Mouse (Mus musculus) neural tube, embryonic 10.5 days (tissue): Measurements from ENCODE around the gene Ambp.

ENCODE experiments used
- DNase-seq: peaks from one replicate; pipeline ENCODE4 v3.0.0-alpha.2; 2017; ENCODE audit warnings: low spot score; ENCODE audit errors: extremely low spot score

Gene Ambp

GRCm38 (mm10) chr4:63154699-63155098 is at the start of gene Ambp:
TSS of gene Ambp (minus strand) at chr4:63154799.
- no peak for DNase-seq

- no peak for DNase-seq
Measured at GRCm38 (mm10) chr4:63203874-63204273, 49.3 kb upstream of the Ambp start.

- no peak for DNase-seq
Measured at GRCm38 (mm10) chr4:63199366-63199765, 44.8 kb upstream of the Ambp start.

GRCm38 (mm10) chr4:63194366-63194765 is 39.8 kb upstream of the Ambp start:
- no peak for DNase-seq

- DNase-seq, result no peak
Measured at GRCm38 (mm10) chr4:63191641-63192040, 37.0 kb upstream of the Ambp start.

GRCm38 (mm10) chr4:63186281-63186870 is 31.8 kb upstream of the Ambp start:
- no peak for DNase-seq

- peak; percentile 55 for DNase-seq
Measured at GRCm38 (mm10) chr4:63181556-63181955, 27.0 kb upstream of the Ambp start.

- DNase-seq, result no peak
Measured at GRCm38 (mm10) chr4:63171969-63172685, 17.5 kb upstream of the Ambp start, which contains the start of gene Kif12. TSS of gene Kif12 (minus strand) at chr4:63172131.

- no peak for DNase-seq
Measured at GRCm38 (mm10) chr4:63171122-63171521, 16.5 kb upstream of the Ambp start.

GRCm38 (mm10) chr4:63170061-63170460 is 15.5 kb upstream of the Ambp start:
- DNase-seq, result no peak

GRCm38 (mm10) chr4:63166323-63166722 is 11.7 kb upstream of the Ambp start:
- DNase-seq, result no peak

GRCm38 (mm10) chr4:63165636-63166035 is 11.0 kb upstream of the Ambp start:
- DNase-seq, result no peak

- peak; percentile 83 for DNase-seq
Measured at GRCm38 (mm10) chr4:63158961-63159592, 4.5 kb upstream of the Ambp start.

GRCm38 (mm10) chr4:63158192-63158591 is 3.6 kb upstream of the Ambp start:
- no peak for DNase-seq

- no peak for DNase-seq
Measured at GRCm38 (mm10) chr4:63156726-63157634, 2.4 kb upstream of the Ambp start.

- DNase-seq, result no peak
Measured at GRCm38 (mm10) chr4:63155596-63155995, 997 bp upstream of the Ambp start.

- DNase-seq, result no peak
Measured at GRCm38 (mm10) chr4:63154028-63154427, 571 bp downstream of the Ambp start.

- no peak for DNase-seq
Measured at GRCm38 (mm10) chr4:63151127-63151526, 3.5 kb downstream of the Ambp start.

GRCm38 (mm10) chr4:63147268-63147667 is 7.3 kb downstream of the Ambp start:
- DNase-seq, result no peak

- DNase-seq, result no peak
Measured at GRCm38 (mm10) chr4:63129891-63130624, 24.5 kb downstream of the Ambp start.
